Mouse (Mus musculus) B cell, adult 62 days (primary cell): ENCODE results near the gene Hsd17b2. TPM values are rescaled to one million over a fixed set of nuclear protein-coding genes. Genes with fewer than 3 reads are reported as not detected.

ENCODE experiments used
- total RNA-seq: library from RNA; stranded (reverse); gene quantifications from 4 replicates; pipeline ENCODE4 v1.2.4, GENCODE M21; 2023

Gene Hsd17b2
- total RNA-seq: not detected in 4 replicates

GRCm38 (mm10) chr8:117701859-117702258 lies at the start of gene Hsd17b2:
Gene Hsd17b2 (plus strand): TSS chr8:117701904.

GRCm38 (mm10) chr8:117673430-117673830 lies 28.3 kb upstream of the Hsd17b2 start, which contains the start of gene Sdr42e1:
Gene Sdr42e1 (minus strand): TSS chr8:117673689.

GRCm38 (mm10) chr8:117801443-117802298 lies 100.0 kb downstream of the Hsd17b2 start, which contains the start of gene Mphosph6:
Gene Mphosph6 (minus strand): TSS chr8:117801943.

Other genes with a start within 250 kb of the Hsd17b2 start
- gene Plcg2, start 203.6 kb upstream of the Hsd17b2 start, total RNA-seq: 275 to 283 TPM (median 279 TPM) in 4 replicates
- 1.1 to 2.1 TPM (median 1.5 TPM) in 4 replicates for gene Sdr42e1, start 28.2 kb upstream of the Hsd17b2 start, total RNA-seq
- gene Mphosph6, start 100.0 kb downstream of the Hsd17b2 start, total RNA-seq: 18.6 to 23.9 TPM (median 19.8 TPM) in 4 replicates